Mouse (Mus musculus): Measurements from ENCODE around the gene Prrt3. TPM values are rescaled to one million over a fixed set of nuclear protein-coding genes. Genes with fewer than 3 reads are reported as not detected.

The Prrt3 gene
- polyA plus RNA-seq, 1 experiment, result not detected

- TF ChIP-seq GATA1 (IDR thresholded peaks at IDR 0.05; ENCODE audit: low read length), result no peak
These were observed 29.7 kb downstream of the Prrt3 start for GRCm38 (mm10) chr6:113472061-113472460.

DNA sequence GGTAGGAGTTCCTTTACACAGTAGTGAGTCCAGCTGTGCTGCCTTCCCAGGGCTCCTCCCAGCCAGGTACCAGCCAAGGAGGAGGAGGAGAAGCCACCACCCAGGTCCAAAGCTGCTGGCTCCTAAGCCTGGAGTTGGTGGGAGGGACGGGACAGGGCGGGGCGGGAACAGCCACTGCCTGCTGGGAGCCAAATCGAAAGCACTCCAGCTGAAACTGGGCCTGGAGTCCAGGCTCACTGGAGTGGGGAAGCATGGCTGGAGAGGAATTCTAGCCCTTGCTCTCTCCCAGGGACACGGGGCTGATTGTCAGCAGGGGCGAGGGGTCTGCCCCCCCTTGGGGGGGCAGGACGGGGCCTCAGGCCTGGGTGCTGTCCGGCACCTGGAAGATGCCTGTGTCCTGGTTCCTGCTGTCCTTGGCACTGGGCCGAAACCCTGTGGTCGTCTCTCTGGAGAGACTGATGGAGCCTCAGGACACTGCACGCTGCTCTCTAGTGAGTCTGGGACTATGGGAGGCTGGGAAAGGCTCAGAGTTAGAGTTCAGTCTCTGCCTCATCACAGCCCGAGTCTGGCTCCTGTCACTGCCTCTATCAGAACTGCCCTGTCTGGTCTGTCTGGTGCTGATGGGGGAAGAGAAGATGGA is 30.3 kb downstream of the Prrt3 start, which contains the start of gene Il17rc:
TSS of gene Il17rc (plus strand) at position 131 of the 640 bp plus-strand sequence.
- no peak for TF ChIP-seq GATA1 (IDR thresholded peaks at IDR 0.05; ENCODE audit: low read length)

DNA sequence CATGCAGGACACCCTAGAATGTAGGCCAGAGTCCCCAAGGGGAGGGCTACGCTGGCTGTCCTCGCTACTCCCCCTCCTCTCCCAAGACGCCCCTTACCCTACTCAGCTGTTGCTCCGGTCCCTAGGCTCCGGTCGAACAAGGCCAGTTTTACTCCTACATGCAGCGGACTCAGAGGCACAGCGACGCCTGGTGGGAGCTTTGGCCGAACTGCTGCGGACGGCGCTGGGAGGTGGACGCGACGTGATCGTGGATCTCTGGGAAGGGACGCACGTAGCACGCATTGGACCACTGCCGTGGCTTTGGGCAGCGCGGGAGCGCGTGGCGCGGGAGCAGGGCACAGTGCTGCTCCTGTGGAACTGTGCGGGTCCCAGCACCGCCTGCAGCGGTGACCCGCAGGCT is 32.3 kb downstream of the Prrt3 start:
- no peak for TF ChIP-seq GATA1 (IDR thresholded peaks at IDR 0.05; ENCODE audit: low read length)

GRCm38 (mm10) chr6:113469021-113469420 is 32.7 kb downstream of the Prrt3 start:
- no peak for TF ChIP-seq GATA1 (IDR thresholded peaks at IDR 0.05; ENCODE audit: low read length)

GRCm38 (mm10) chr6:113468512-113468911 is 33.2 kb downstream of the Prrt3 start:
- no peak for TF ChIP-seq GATA1 (IDR thresholded peaks at IDR 0.05; ENCODE audit: low read length)

DNA sequence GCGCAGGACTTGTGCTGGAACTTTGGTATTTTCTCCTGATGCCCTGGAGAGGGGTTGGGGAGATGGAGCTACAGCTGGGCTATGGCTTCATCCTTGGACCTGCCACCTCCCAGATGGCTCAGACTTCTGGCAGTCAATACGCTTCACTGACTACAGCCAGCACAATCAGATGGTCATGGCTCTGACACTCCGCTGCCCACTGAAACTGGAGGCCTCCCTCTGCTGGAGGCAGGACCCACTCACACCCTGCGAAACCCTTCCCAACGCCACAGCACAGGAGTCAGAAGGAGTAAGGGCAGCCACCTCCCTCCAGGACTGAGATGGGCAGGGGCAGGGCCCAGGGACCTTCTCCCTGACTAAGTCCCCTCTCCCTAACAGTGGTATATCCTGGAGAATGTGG is 36.1 kb downstream of the Prrt3 start:
- no peak for TF ChIP-seq GATA1 (IDR thresholded peaks at IDR 0.05; ENCODE audit: low read length)

DNA sequence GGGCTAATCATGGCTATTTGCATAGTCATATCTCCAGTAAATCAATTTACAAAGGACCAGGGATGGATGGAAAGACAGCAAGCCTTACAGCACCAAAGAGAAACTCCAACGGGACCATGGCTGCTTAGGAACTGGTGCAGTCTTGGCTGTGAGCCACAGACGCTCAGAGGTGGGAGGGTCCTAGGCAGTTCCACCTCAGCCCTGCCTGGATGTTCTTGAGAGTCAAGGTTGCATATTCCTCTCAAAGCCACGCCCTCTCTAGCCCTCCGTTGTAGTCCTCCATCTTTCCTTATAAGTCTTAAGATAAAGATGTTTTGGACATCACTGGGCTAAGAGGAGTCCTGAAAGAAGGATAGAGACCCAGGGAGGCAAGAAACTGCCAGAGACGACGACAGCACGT is 37.7 kb downstream of the Prrt3 start:
- no peak for TF ChIP-seq GATA1 (IDR thresholded peaks at IDR 0.05; ENCODE audit: low read length)

DNA sequence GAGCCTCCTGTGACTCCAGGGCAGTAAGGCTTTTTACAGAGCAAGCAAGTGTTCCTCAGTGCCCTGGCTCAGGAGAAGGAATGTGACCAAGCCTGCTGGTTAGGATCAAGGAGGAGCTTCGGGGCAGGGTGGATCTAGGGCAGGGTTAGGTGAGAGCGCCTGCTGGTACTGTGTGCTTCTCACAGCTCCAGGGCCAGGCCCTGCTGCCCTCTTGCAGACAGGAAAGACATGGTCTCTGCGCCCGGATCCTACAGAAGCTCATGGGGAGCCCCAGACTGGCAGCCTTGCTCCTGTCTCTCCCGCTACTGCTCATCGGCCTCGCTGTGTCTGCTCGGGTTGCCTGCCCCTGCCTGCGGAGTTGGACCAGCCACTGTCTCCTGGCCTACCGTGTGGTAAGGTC is 43.1 kb downstream of the Prrt3 start:
- TF ChIP-seq GATA1 (IDR thresholded peaks at IDR 0.05; ENCODE audit: low read length), result no peak

GRCm38 (mm10) chr6:113457952-113458534 is 43.7 kb downstream of the Prrt3 start, which contains the start of gene Il17re:
Il17re (plus strand) TSS chr6:113458484.
- no peak for TF ChIP-seq GATA1 (IDR thresholded peaks at IDR 0.05; ENCODE audit: low read length)

DNA sequence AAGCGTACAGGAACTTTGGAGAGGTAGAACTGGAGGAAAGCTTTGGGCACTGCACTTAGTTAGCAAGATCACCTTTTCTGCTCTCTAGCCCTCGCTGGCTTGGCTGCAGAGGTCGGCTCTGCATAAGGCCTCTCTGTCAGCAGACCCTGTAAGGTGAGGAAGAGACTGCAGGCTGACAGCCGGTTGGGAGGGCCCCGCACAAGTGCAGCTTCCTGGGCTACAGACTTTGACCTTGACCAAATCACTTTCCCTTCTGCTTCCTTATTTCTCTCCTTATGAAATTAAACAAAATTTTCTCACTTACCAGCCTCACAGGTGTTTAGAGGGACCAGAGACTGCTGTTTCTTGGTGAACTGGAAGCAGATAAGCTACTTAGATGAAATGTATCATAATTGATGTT is 46.7 kb downstream of the Prrt3 start:
- TF ChIP-seq GATA1 (IDR thresholded peaks at IDR 0.05; ENCODE audit: low read length), result no peak

GRCm38 (mm10) chr6:113451839-113452238 is 49.9 kb downstream of the Prrt3 start:
- no peak for TF ChIP-seq GATA1 (IDR thresholded peaks at IDR 0.05; ENCODE audit: low read length)

- TF ChIP-seq GATA1 (IDR thresholded peaks at IDR 0.05; ENCODE audit: low read length), result no peak
These were observed 54.1 kb downstream of the Prrt3 start for GRCm38 (mm10) chr6:113447639-113448038.

- TF ChIP-seq GATA1 (IDR thresholded peaks at IDR 0.05; ENCODE audit: low read length), result no peak
These were observed 57.3 kb downstream of the Prrt3 start for GRCm38 (mm10) chr6:113444207-113444965.

Other genes with a start within 250 kb of the Prrt3 start
- 0.33 and 0.51 TPM in 2 replicates for gene Cpne9, start 219.6 kb downstream of the Prrt3 start, polyA plus RNA-seq (2012)
- gene Brpf1, start 194.8 kb downstream of the Prrt3 start, polyA plus RNA-seq (2012), result 30.4 and 39.0 TPM in 2 replicates
- gene Ogg1, start 175.0 kb downstream of the Prrt3 start, polyA plus RNA-seq (2012), result 12.6 and 18.1 TPM in 2 replicates
- not detected in 2 replicates for gene Camk1, start 157.9 kb downstream of the Prrt3 start, polyA plus RNA-seq (2012)
- gene Tada3, start 124.0 kb downstream of the Prrt3 start, polyA plus RNA-seq (2012), result 78.7 and 104 TPM in 2 replicates
- 238 and 292 TPM in 2 replicates for gene Arpc4, start 123.8 kb downstream of the Prrt3 start, polyA plus RNA-seq (2012)
- gene Ttll3, start 112.7 kb downstream of the Prrt3 start, polyA plus RNA-seq (2012), result 4.8 and 6.1 TPM in 2 replicates
- 159 and 183 TPM in 2 replicates for gene Rpusd3, start 82.6 kb downstream of the Prrt3 start, polyA plus RNA-seq (2012)
- not detected in 2 replicates for gene Cidec, start 66.2 kb downstream of the Prrt3 start, polyA plus RNA-seq (2012)
- 8.3 and 11.9 TPM in 2 replicates for gene Jagn1, start 59.4 kb downstream of the Prrt3 start, polyA plus RNA-seq (2012)
- not detected in 2 replicates for gene Il17re, start 43.4 kb downstream of the Prrt3 start, polyA plus RNA-seq (2012)
- gene Il17rc, start 30.5 kb downstream of the Prrt3 start, polyA plus RNA-seq (2012), result 0.40 and 0.83 TPM in 2 replicates
- gene Creld1, start 18.6 kb downstream of the Prrt3 start, polyA plus RNA-seq (2012), result 29.3 and 34.5 TPM in 2 replicates
- 29.5 and 38.6 TPM in 2 replicates for gene Emc3, start 29.7 kb upstream of the Prrt3 start, polyA plus RNA-seq (2012)
- gene Fancd2, start 29.8 kb upstream of the Prrt3 start, polyA plus RNA-seq (2012), result 0.94 and 1.4 TPM in 2 replicates
- gene Fancd2os, start 98.8 kb upstream of the Prrt3 start, polyA plus RNA-seq (2012), result not detected in 2 replicates
- 29.9 and 32.0 TPM in 2 replicates for gene Brk1, start 102.8 kb upstream of the Prrt3 start, polyA plus RNA-seq (2012)
- gene Vhl, start 122.0 kb upstream of the Prrt3 start, polyA plus RNA-seq (2012), result 8.6 and 9.1 TPM in 2 replicates
- gene Irak2, start 136.5 kb upstream of the Prrt3 start, polyA plus RNA-seq (2012), result 14.3 and 15.4 TPM in 2 replicates
- 42.7 and 55.8 TPM in 2 replicates for gene Tatdn2, start 195.1 kb upstream of the Prrt3 start, polyA plus RNA-seq (2012)
- 0.42 TPM in 1 of 2 replicates, not detected in the other for gene Ghrl, start 217.9 kb upstream of the Prrt3 start, polyA plus RNA-seq (2012)
- 23.5 and 49.6 TPM in 2 replicates for gene Sec13, start 238.8 kb upstream of the Prrt3 start, polyA plus RNA-seq (2012)